Mouse (Mus musculus): ENCODE measurements around the gene Gmip. TPM values are rescaled to one million over a fixed set of nuclear protein-coding genes. Genes with fewer than 3 reads are reported as not detected.

Gene Gmip
- polyA plus RNA-seq, 1 experiment = 210 TPM

GRCm38 (mm10) chr8:69809820-69810219, 1.3 kb downstream of the Gmip start:
- TF ChIP-seq CTCF (IDR thresholded peaks at IDR 0.05; ENCODE audit: extremely low read depth, insufficient read depth, insufficient read length, insufficient replicate concordance) = no peak
- TF ChIP-seq POLR2A (IDR thresholded peaks at IDR 0.05; ENCODE audit: low read depth, low read length) = no peak
- Histone ChIP-seq H3K36me3 (ENCODE audit: control insufficient read depth, insufficient read depth, low read length) (peaks cover 52% of the 10 kb centered on the region), H3K4me3 (ENCODE audit: extremely low read depth, insufficient read depth, insufficient read length) (no peak overlapping the region; the same call in 1 of the 2 replicates), H3K4me1 (ENCODE audit: control insufficient read depth, insufficient read depth, insufficient read length) (no peaks in the 10 kb centered on the region), H3K27me3 (ENCODE audit: control insufficient read depth, insufficient read depth, low read length) (no peaks in the 10 kb centered on the region), H3K27ac (ENCODE audit: insufficient read depth, low read length) (no peak overlapping the region)
- WGBS = 60% methylated on average over 3 of the region's 3 CpGs
- no peak for DNase-seq (ENCODE audit: low read depth in 1 of 2, low spot score in 2 of 2)

- H3K27ac ChIP-seq (ENCODE audit: insufficient read depth, low read length) = no peak overlapping the region
- 100% methylated on average over 2 of the region's 2 CpGs for WGBS
These were observed 6.4 kb downstream of the Gmip start for GRCm38 (mm10) chr8:69814881-69815280.

GRCm38 (mm10) chr8:69815396-69815795, 6.9 kb downstream of the Gmip start:
- no peaks in the 10 kb centered on the region for H3K4me1 ChIP-seq (ENCODE audit: control insufficient read depth, insufficient read depth, insufficient read length)
- H3K27ac ChIP-seq (ENCODE audit: insufficient read depth, low read length) = no peak overlapping the region
- H3K4me3 ChIP-seq (ENCODE audit: extremely low read depth, insufficient read depth, insufficient read length) = no peak overlapping the region
- peaks cover 66% of the 10 kb centered on the region for H3K36me3 ChIP-seq (ENCODE audit: control insufficient read depth, insufficient read depth, low read length)
- no peak for DNase-seq (ENCODE audit: low read depth in 1 of 2, low spot score in 2 of 2)
- no peaks in the 10 kb centered on the region for H3K27me3 ChIP-seq (ENCODE audit: control insufficient read depth, insufficient read depth, low read length)
- no peak for TF ChIP-seq CTCF (IDR thresholded peaks at IDR 0.05; ENCODE audit: extremely low read depth, insufficient read depth, insufficient read length, insufficient replicate concordance)
- no peak for TF ChIP-seq POLR2A (IDR thresholded peaks at IDR 0.05; ENCODE audit: low read depth, low read length)
- WGBS = 91% methylated on average over 4 of the region's 4 CpGs

More at GRCm38 (mm10) chr8:69814881-69815280, 6.4 kb downstream of the Gmip start:
- Histone ChIP-seq H3K36me3 (ENCODE audit: control insufficient read depth, insufficient read depth, low read length) (peaks cover 63% of the 10 kb centered on the region), H3K4me3 (ENCODE audit: extremely low read depth, insufficient read depth, insufficient read length) (no peak overlapping the region), H3K27me3 (ENCODE audit: control insufficient read depth, insufficient read depth, low read length) (no peaks in the 10 kb centered on the region), H3K4me1 (ENCODE audit: control insufficient read depth, insufficient read depth, insufficient read length) (no peaks in the 10 kb centered on the region)
- no peak for TF ChIP-seq CTCF (IDR thresholded peaks at IDR 0.05; ENCODE audit: extremely low read depth, insufficient read depth, insufficient read length, insufficient replicate concordance)
- TF ChIP-seq POLR2A (IDR thresholded peaks at IDR 0.05; ENCODE audit: low read depth, low read length) = no peak
- DNase-seq (ENCODE audit: low read depth in 1 of 2, low spot score in 2 of 2) = no peak

- H3K27me3 ChIP-seq (ENCODE audit: control insufficient read depth, insufficient read depth, low read length) = no peaks in the 10 kb centered on the region
- no peak for DNase-seq (ENCODE audit: low read depth in 1 of 2, low spot score in 2 of 2)
- H3K27ac ChIP-seq (ENCODE audit: insufficient read depth, low read length) = no peak overlapping the region
These were observed 12.0 kb downstream of the Gmip start for GRCm38 (mm10) chr8:69820466-69820865.

GRCm38 (mm10) chr8:69821971-69822385, 13.5 kb downstream of the Gmip start:
- Histone ChIP-seq H3K36me3 (ENCODE audit: control insufficient read depth, insufficient read depth, low read length) (peaks cover 20% of the 10 kb centered on the region), H3K4me1 (ENCODE audit: control insufficient read depth, insufficient read depth, insufficient read length) (peaks cover 15% of the 10 kb centered on the region), H3K27me3 (ENCODE audit: control insufficient read depth, insufficient read depth, low read length) (no peaks in the 10 kb centered on the region), H3K27ac (ENCODE audit: insufficient read depth, low read length) (no peak overlapping the region), H3K4me3 (ENCODE audit: extremely low read depth, insufficient read depth, insufficient read length) (peak overlapping the region; percentile 48)
- 1% methylated on average over 15 of the region's 22 CpGs for whole genome bisulfite sequencing
- TF ChIP-seq CTCF (IDR thresholded peaks at IDR 0.05; ENCODE audit: extremely low read depth, insufficient read depth, insufficient read length, insufficient replicate concordance) = no peak
- no peak for TF ChIP-seq POLR2A (IDR thresholded peaks at IDR 0.05; ENCODE audit: low read depth, low read length)
- peak in 1 of 2 experiments; percentile 33 for DNase-seq (ENCODE audit: low read depth in 1 of 2, low spot score in 2 of 2)

More at GRCm38 (mm10) chr8:69820466-69820865, 12.0 kb downstream of the Gmip start:
- 96% methylated on average over 9 of the region's 9 CpGs for WGBS
- TF ChIP-seq CTCF (IDR thresholded peaks at IDR 0.05; ENCODE audit: extremely low read depth, insufficient read depth, insufficient read length, insufficient replicate concordance) = no peak
- no peak for TF ChIP-seq POLR2A (IDR thresholded peaks at IDR 0.05; ENCODE audit: low read depth, low read length)
- Histone ChIP-seq H3K4me3 (ENCODE audit: extremely low read depth, insufficient read depth, insufficient read length) (no peak overlapping the region), H3K4me1 (ENCODE audit: control insufficient read depth, insufficient read depth, insufficient read length) (peaks cover 15% of the 10 kb centered on the region), H3K36me3 (ENCODE audit: control insufficient read depth, insufficient read depth, low read length) (peaks cover 31% of the 10 kb centered on the region)

- Histone ChIP-seq H3K27ac (ENCODE audit: insufficient read depth, low read length) (peak within 1 kb of the TSS; percentile 66), H3K36me3 (ENCODE audit: control insufficient read depth, insufficient read depth, low read length) (peaks cover 14% of the 10 kb centered on the region), H3K27me3 (ENCODE audit: control insufficient read depth, insufficient read depth, low read length) (no peaks in the 10 kb centered on the region), H3K4me1 (ENCODE audit: control insufficient read depth, insufficient read depth, insufficient read length) (peaks cover 15% of the 10 kb centered on the region), H3K4me3 (ENCODE audit: extremely low read depth, insufficient read depth, insufficient read length) (peak within 1 kb of the TSS; percentile 92)
- peak; percentile 45 to 78 for DNase-seq (ENCODE audit: low read depth in 1 of 2, low spot score in 2 of 2)
- 4% methylated on average over 27 of the region's 35 CpGs for WGBS
- no peak for TF ChIP-seq CTCF (IDR thresholded peaks at IDR 0.05; ENCODE audit: extremely low read depth, insufficient read depth, insufficient read length, insufficient replicate concordance)
- TF ChIP-seq POLR2A (IDR thresholded peaks at IDR 0.05; ENCODE audit: low read depth, low read length) = peak; percentile 36; the same call in 1 of the 2 replicates
These were observed 14.1 kb downstream of the Gmip start, which contains the start of gene Lpar2 for GRCm38 (mm10) chr8:69822386-69823191. Lpar2 (plus strand) TSS chr8:69822429.

GRCm38 (mm10) chr8:69826371-69826770, 17.9 kb downstream of the Gmip start:
- Histone ChIP-seq H3K27ac (ENCODE audit: insufficient read depth, low read length) (no peak overlapping the region), H3K36me3 (ENCODE audit: control insufficient read depth, insufficient read depth, low read length) (no peaks in the 10 kb centered on the region), H3K4me3 (ENCODE audit: extremely low read depth, insufficient read depth, insufficient read length) (no peak overlapping the region), H3K27me3 (ENCODE audit: control insufficient read depth, insufficient read depth, low read length) (no peaks in the 10 kb centered on the region), H3K4me1 (ENCODE audit: control insufficient read depth, insufficient read depth, insufficient read length) (peaks cover 32% of the 10 kb centered on the region)
- no peak for TF ChIP-seq POLR2A (IDR thresholded peaks at IDR 0.05; ENCODE audit: low read depth, low read length)
- TF ChIP-seq CTCF (IDR thresholded peaks at IDR 0.05; ENCODE audit: extremely low read depth, insufficient read depth, insufficient read length, insufficient replicate concordance) = no peak
- WGBS = 91% methylated on average over 12 of the region's 12 CpGs
- DNase-seq (ENCODE audit: low read depth in 1 of 2, low spot score in 2 of 2) = no peak
